Mouse (Mus musculus) liver, embryonic 14.5 days (tissue): ENCODE data around the gene Cdk10.

Source experiments
- CTCF ChIP-seq: IDR thresholded peaks from 2 replicates; pipeline ENCODE4 v1.5.1; 2016; ENCODE audit warnings: antibody characterized with exemption, low read depth, control low read depth
- EP300 ChIP-seq: IDR thresholded peaks from 2 replicates; pipeline ENCODE4 v1.6.1; 2016; ENCODE audit warnings: antibody characterized with exemption, low read depth

DNA sequence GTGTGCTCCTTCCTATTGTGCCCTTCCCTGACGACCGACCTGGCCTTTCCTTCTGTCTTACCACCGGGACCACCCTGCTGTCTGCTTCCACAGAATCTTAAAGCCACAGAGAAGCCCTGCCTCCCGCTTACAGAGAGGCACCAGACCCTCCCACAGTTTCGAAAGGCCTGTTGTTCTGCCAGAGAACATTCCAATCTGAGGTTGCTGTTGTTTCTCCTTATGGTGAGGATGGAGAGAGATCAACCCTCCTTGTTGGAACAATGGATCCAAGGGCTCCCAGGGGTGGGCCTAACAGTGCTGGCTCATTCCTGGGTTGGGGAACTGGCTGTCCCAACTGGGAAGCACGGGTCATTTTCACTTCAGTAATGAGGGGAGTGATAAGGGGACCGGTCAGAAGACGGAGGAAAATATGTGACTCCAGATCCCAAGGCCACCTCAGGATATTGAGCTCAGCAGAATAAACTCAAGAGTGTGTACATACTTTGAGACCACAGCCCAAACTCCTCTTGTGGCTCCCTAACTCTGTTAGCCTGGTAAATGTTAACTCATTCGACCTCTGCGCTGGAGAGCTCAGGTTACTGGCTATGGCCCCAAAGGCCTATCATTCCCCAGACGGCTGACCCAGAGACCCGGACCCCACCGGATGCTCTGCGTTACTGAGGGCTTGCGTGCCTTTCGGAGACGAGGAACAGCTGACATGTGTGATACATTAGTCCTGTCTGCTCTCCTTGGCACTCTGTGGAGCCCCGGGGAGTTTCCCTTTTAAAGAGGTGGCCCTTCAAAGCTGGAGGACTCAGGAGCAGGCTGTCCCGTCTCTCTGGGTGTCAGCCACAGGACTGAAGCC is 38.9 kb upstream of the Cdk10 start, which contains the start of gene Dpep1:
- TF ChIP-seq CTCF (no peak), EP300 (no peak)
